Mouse (Mus musculus): ENCODE results near the gene Vps45. TPM values are rescaled to one million over a fixed set of nuclear protein-coding genes. Genes with fewer than 3 reads are reported as not detected.

The Vps45 gene
- polyA plus RNA-seq, 1 experiment from 2014 or later = 24.8 TPM

GRCm38 (mm10) chr3:96027145-96027544 is 31.1 kb downstream of the Vps45 start:
- no peaks in the 10 kb centered on the region for H3K36me3 ChIP-seq (ENCODE audit: control insufficient read depth, insufficient read depth, low read length)
- 94% methylated on average over 1 of the region's 1 CpGs for WGBS
- no peak overlapping the region for H3K9ac ChIP-seq (ENCODE audit: low read length)
- H3K9me3 ChIP-seq (ENCODE audit: control insufficient read depth, low read length) = no peaks in the 10 kb centered on the region
- ATAC-seq (replicated peaks; ENCODE audit: low FRiP score) (no peak), DNase-seq (ENCODE audit: low spot score) (no peak)
- H3K27me3 ChIP-seq (ENCODE audit: control insufficient read depth, insufficient read depth, low read length) = no peaks in the 10 kb centered on the region
- no peak overlapping the region for H3K4me3 ChIP-seq (ENCODE audit: low read depth, low read length)
- no peak overlapping the region for H3K27ac ChIP-seq (ENCODE audit: low read depth, low read length)
- H3K4me2 ChIP-seq (ENCODE audit: low read depth, low read length, severe bottlenecking) = no peak overlapping the region
- no peaks in the 10 kb centered on the region for H3K4me1 ChIP-seq (replicated peaks; ENCODE audit: control insufficient read depth, insufficient read depth, low read length)

- Histone ChIP-seq H3K9me3 (ENCODE audit: control insufficient read depth, low read length) (no peaks in the 10 kb centered on the region), H3K4me1 (replicated peaks; ENCODE audit: control insufficient read depth, insufficient read depth, low read length) (no peaks in the 10 kb centered on the region), H3K27me3 (ENCODE audit: control insufficient read depth, insufficient read depth, low read length) (no peaks in the 10 kb centered on the region), H3K4me3 (ENCODE audit: low read depth, low read length) (no peak overlapping the region), H3K27ac (ENCODE audit: low read depth, low read length) (no peak overlapping the region), H3K4me2 (ENCODE audit: low read depth, low read length, severe bottlenecking) (no peak overlapping the region), H3K36me3 (ENCODE audit: control insufficient read depth, insufficient read depth, low read length) (no peaks in the 10 kb centered on the region; the same call in 1 of the 2 replicates), H3K9ac (ENCODE audit: low read length) (no peak overlapping the region)
- 79% methylated on average over 5 of the region's 5 CpGs for WGBS
- ATAC-seq (replicated peaks; ENCODE audit: low FRiP score) = no peak
- DNase-seq (ENCODE audit: low spot score) = no peak
Observed at GRCm38 (mm10) chr3:96021421-96022128, 36.7 kb downstream of the Vps45 start.

GRCm38 (mm10) chr3:96020735-96021134 is 37.5 kb downstream of the Vps45 start:
- Histone ChIP-seq H3K9ac (ENCODE audit: low read length) (no peak overlapping the region), H3K4me2 (ENCODE audit: low read depth, low read length, severe bottlenecking) (no peak overlapping the region), H3K27me3 (ENCODE audit: control insufficient read depth, insufficient read depth, low read length) (no peaks in the 10 kb centered on the region), H3K4me3 (ENCODE audit: low read depth, low read length) (no peak overlapping the region), H3K27ac (ENCODE audit: low read depth, low read length) (no peak overlapping the region), H3K9me3 (ENCODE audit: control insufficient read depth, low read length) (no peaks in the 10 kb centered on the region), H3K4me1 (replicated peaks; ENCODE audit: control insufficient read depth, insufficient read depth, low read length) (no peaks in the 10 kb centered on the region), H3K36me3 (ENCODE audit: control insufficient read depth, insufficient read depth, low read length) (no peaks in the 10 kb centered on the region; the same call in 1 of the 2 replicates)
- DNase-seq (ENCODE audit: low spot score) (no peak), ATAC-seq (replicated peaks; ENCODE audit: low FRiP score) (no peak)
- 88% methylated on average over 1 of the region's 1 CpGs for WGBS

- Histone ChIP-seq H3K9ac (ENCODE audit: low read length) (no peak overlapping the region), H3K4me2 (ENCODE audit: low read depth, low read length, severe bottlenecking) (no peak overlapping the region), H3K4me3 (ENCODE audit: low read depth, low read length) (no peak overlapping the region), H3K9me3 (ENCODE audit: control insufficient read depth, low read length) (no peaks in the 10 kb centered on the region), H3K4me1 (replicated peaks; ENCODE audit: control insufficient read depth, insufficient read depth, low read length) (no peaks in the 10 kb centered on the region), H3K27ac (ENCODE audit: low read depth, low read length) (no peak overlapping the region), H3K36me3 (ENCODE audit: control insufficient read depth, insufficient read depth, low read length) (no peaks in the 10 kb centered on the region; the same call in 1 of the 2 replicates), H3K27me3 (ENCODE audit: control insufficient read depth, insufficient read depth, low read length) (no peaks in the 10 kb centered on the region)
- ATAC-seq (replicated peaks; ENCODE audit: low FRiP score) (no peak), DNase-seq (ENCODE audit: low spot score) (no peak)
- 85% methylated on average over 5 of the region's 5 CpGs for WGBS
Observed at GRCm38 (mm10) chr3:96017461-96017860, 40.8 kb downstream of the Vps45 start.

GRCm38 (mm10) chr3:96016257-96016889 is 41.9 kb downstream of the Vps45 start:
- Histone ChIP-seq H3K9me3 (ENCODE audit: control insufficient read depth, low read length) (no peaks in the 10 kb centered on the region), H3K9ac (ENCODE audit: low read length) (no peak overlapping the region), H3K4me1 (replicated peaks; ENCODE audit: control insufficient read depth, insufficient read depth, low read length) (no peaks in the 10 kb centered on the region), H3K4me3 (ENCODE audit: low read depth, low read length) (no peak overlapping the region), H3K27me3 (ENCODE audit: control insufficient read depth, insufficient read depth, low read length) (no peaks in the 10 kb centered on the region), H3K4me2 (ENCODE audit: low read depth, low read length, severe bottlenecking) (no peak overlapping the region), H3K27ac (ENCODE audit: low read depth, low read length) (no peak overlapping the region), H3K36me3 (ENCODE audit: control insufficient read depth, insufficient read depth, low read length) (no peaks in the 10 kb centered on the region; the same call in 1 of the 2 replicates)
- ATAC-seq (replicated peaks; ENCODE audit: low FRiP score) (no peak), DNase-seq (ENCODE audit: low spot score) (no peak)
- 94% methylated on average over 2 of the region's 2 CpGs for WGBS

GRCm38 (mm10) chr3:96015681-96016080 is 42.6 kb downstream of the Vps45 start:
- no peak for ATAC-seq (replicated peaks; ENCODE audit: low FRiP score)
- 82% methylated on average over 2 of the region's 2 CpGs for WGBS
- Histone ChIP-seq H3K4me2 (ENCODE audit: low read depth, low read length, severe bottlenecking) (no peak overlapping the region), H3K36me3 (ENCODE audit: control insufficient read depth, insufficient read depth, low read length) (no peaks in the 10 kb centered on the region; the same call in 1 of the 2 replicates), H3K27ac (ENCODE audit: low read depth, low read length) (no peak overlapping the region), H3K9me3 (ENCODE audit: control insufficient read depth, low read length) (no peaks in the 10 kb centered on the region), H3K9ac (ENCODE audit: low read length) (no peak overlapping the region), H3K4me3 (ENCODE audit: low read depth, low read length) (no peak overlapping the region), H3K27me3 (ENCODE audit: control insufficient read depth, insufficient read depth, low read length) (no peaks in the 10 kb centered on the region), H3K4me1 (replicated peaks; ENCODE audit: control insufficient read depth, insufficient read depth, low read length) (no peaks in the 10 kb centered on the region)
- no peak for DNase-seq (ENCODE audit: low spot score)

GRCm38 (mm10) chr3:96012805-96013204 is 45.5 kb downstream of the Vps45 start:
- Histone ChIP-seq H3K4me3 (ENCODE audit: low read depth, low read length) (no peak overlapping the region), H3K4me2 (ENCODE audit: low read depth, low read length, severe bottlenecking) (no peak overlapping the region), H3K9ac (ENCODE audit: low read length) (no peak overlapping the region), H3K27ac (ENCODE audit: low read depth, low read length) (no peak overlapping the region), H3K27me3 (ENCODE audit: control insufficient read depth, insufficient read depth, low read length) (no peaks in the 10 kb centered on the region), H3K36me3 (ENCODE audit: control insufficient read depth, insufficient read depth, low read length) (no peaks in the 10 kb centered on the region), H3K9me3 (ENCODE audit: control insufficient read depth, low read length) (no peaks in the 10 kb centered on the region), H3K4me1 (replicated peaks; ENCODE audit: control insufficient read depth, insufficient read depth, low read length) (no peaks in the 10 kb centered on the region)
- WGBS = 44% methylated on average over 5 of the region's 5 CpGs
- DNase-seq (ENCODE audit: low spot score) = no peak
- no peak for ATAC-seq (replicated peaks; ENCODE audit: low FRiP score)

GRCm38 (mm10) chr3:96008463-96008862 is 49.8 kb downstream of the Vps45 start:
- Histone ChIP-seq H3K9ac (ENCODE audit: low read length) (no peak overlapping the region), H3K36me3 (ENCODE audit: control insufficient read depth, insufficient read depth, low read length) (no peaks in the 10 kb centered on the region), H3K27me3 (ENCODE audit: control insufficient read depth, insufficient read depth, low read length) (no peaks in the 10 kb centered on the region), H3K27ac (ENCODE audit: low read depth, low read length) (no peak overlapping the region), H3K9me3 (ENCODE audit: control insufficient read depth, low read length) (no peaks in the 10 kb centered on the region), H3K4me1 (replicated peaks; ENCODE audit: control insufficient read depth, insufficient read depth, low read length) (no peaks in the 10 kb centered on the region), H3K4me3 (ENCODE audit: low read depth, low read length) (no peak overlapping the region), H3K4me2 (ENCODE audit: low read depth, low read length, severe bottlenecking) (no peak overlapping the region)
- no peak for DNase-seq (ENCODE audit: low spot score)
- WGBS = 85% methylated on average over 6 of the region's 6 CpGs
- no peak for ATAC-seq (replicated peaks; ENCODE audit: low FRiP score)

GRCm38 (mm10) chr3:96001560-96001959 is 56.7 kb downstream of the Vps45 start:
- Histone ChIP-seq H3K36me3 (ENCODE audit: control insufficient read depth, insufficient read depth, low read length) (no peaks in the 10 kb centered on the region), H3K27me3 (ENCODE audit: control insufficient read depth, insufficient read depth, low read length) (no peaks in the 10 kb centered on the region), H3K4me3 (ENCODE audit: low read depth, low read length) (no peak overlapping the region), H3K9me3 (ENCODE audit: control insufficient read depth, low read length) (no peaks in the 10 kb centered on the region), H3K4me1 (replicated peaks; ENCODE audit: control insufficient read depth, insufficient read depth, low read length) (peaks cover 12% of the 10 kb centered on the region), H3K9ac (ENCODE audit: low read length) (no peak overlapping the region), H3K27ac (ENCODE audit: low read depth, low read length) (no peak overlapping the region), H3K4me2 (ENCODE audit: low read depth, low read length, severe bottlenecking) (no peak overlapping the region)
- ATAC-seq (replicated peaks; ENCODE audit: low FRiP score) (no peak), DNase-seq (ENCODE audit: low spot score) (no peak)
- WGBS = 93% methylated on average over 1 of the region's 1 CpGs
